Mouse (Mus musculus): ENCODE results near the gene Slc12a5.
A peak's percentile ranks its signal among the peaks of the same experiment; 100 is the strongest.

The Slc12a5 gene

DNA sequence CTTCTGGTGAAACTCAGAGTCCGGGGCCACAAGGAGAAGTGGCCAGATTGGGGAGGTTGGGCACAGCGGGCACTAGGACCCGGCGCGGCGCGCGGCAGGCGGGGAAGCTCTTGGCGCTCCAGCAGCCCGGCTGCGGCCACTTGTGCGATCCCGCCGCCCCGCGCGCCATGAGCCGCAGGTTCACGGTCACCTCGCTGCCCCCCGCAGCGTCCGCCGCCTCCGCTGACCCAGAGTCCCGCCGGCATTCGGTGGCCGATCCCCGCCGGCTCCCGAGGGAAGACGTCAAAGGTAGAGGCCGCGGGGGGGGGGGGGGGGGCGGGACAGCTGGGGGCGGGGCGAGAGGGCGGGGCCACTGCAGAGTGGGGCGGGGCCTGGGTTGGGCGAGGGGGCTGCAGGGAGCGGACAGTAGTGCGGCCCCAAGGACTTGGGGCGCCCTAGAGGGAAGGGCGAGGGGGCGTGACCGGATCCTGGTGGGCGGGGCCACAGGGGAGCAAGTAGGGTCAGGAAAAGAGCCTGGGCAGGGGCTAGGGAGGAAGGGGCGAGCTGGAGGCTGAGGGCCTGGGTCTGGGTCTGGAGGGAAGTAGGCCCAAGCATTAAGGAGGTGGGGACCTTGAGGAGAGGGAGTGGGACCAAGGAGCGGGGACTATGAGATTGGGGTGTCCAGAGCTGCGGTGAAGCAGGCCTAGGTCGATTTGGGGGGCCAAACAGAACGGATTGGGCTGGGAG is at the start of gene Slc12a5:
Gene Slc12a5, plus strand, starts transcription at position 87 of the 726 bp plus-strand sequence.
- DNase-seq (ENCODE audit: low spot score in 2 of 2): peak in 1 of 2 experiments; percentile 53

- DNase-seq (ENCODE audit: low spot score in 2 of 2): peak; percentile 88 to 96
Observed at GRCm38 (mm10) chr2:164911086-164912048, 49.2 kb upstream of the Slc12a5 start, which contains the start of gene Zfp335. Gene Zfp335 (minus strand): TSS chr2:164911757.

GRCm38 (mm10) chr2:164912151-164912550 is 48.5 kb upstream of the Slc12a5 start:
- no peak for DNase-seq (ENCODE audit: low spot score in 2 of 2)

DNA sequence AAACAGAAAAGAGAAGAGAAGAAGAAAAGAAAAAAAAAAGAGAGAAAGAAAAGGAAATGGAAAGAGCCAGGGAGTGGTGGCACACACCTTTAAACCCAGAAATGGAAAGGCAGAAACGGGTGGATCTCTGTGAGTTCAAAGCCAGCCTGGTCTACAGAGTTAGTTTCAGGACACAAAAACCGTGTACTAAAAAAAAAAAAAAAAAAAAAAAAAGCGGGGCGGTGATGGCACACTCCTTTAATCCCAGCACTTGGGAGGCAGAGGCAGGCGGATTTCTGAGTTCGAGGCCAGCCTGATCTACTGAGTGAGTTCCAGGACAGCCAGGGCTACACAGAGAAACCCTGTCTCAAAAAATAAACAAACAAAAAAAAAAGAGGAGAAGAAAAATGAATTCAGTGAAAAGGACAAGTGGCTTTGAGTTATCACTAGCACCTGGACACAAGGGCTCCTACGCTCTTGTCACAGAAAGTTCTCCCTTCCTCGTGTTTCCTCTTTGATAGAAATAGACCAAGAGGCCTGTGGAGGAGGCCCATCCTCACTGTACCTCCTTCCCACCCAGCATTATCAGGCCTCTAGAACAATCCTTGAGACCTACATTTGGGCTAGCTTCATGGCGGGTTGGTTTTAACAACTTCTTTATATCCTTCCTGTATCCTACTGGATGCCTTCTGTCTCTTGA is 47.7 kb upstream of the Slc12a5 start:
- no peak for DNase-seq (ENCODE audit: low spot score in 2 of 2)

- peak in 1 of 2 experiments; percentile 46 for DNase-seq (ENCODE audit: low spot score in 2 of 2)
Observed at GRCm38 (mm10) chr2:164913428-164913786, 47.2 kb upstream of the Slc12a5 start.

- DNase-seq (ENCODE audit: low spot score in 2 of 2): no peak
Observed at GRCm38 (mm10) chr2:164916820-164917219, 43.8 kb upstream of the Slc12a5 start.

DNA sequence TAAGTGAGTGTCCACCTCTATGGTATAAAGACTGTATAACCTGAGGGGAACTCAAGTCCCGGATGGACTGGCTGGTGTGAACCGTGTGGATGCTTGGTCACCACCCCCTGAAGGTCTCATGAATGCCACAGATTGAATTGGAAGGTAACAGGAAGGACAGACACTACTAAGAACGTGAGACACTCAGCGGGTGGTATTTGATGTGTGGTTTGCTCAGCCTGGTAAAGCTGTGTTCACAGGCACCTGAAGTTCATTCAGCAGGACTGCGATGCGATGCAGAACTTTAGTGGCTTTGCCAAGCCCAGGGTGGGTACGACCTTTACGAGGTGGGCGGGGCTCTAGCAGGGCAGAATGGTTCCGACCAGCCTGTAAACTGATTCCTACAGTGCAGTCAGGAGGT is 43.2 kb upstream of the Slc12a5 start:
- DNase-seq (ENCODE audit: low spot score in 2 of 2): no peak

GRCm38 (mm10) chr2:164918325-164918724 is 42.3 kb upstream of the Slc12a5 start:
- DNase-seq (ENCODE audit: low spot score in 2 of 2): no peak

- DNase-seq (ENCODE audit: low spot score in 2 of 2): no peak
Observed at GRCm38 (mm10) chr2:164921984-164922383, 38.6 kb upstream of the Slc12a5 start.

DNA sequence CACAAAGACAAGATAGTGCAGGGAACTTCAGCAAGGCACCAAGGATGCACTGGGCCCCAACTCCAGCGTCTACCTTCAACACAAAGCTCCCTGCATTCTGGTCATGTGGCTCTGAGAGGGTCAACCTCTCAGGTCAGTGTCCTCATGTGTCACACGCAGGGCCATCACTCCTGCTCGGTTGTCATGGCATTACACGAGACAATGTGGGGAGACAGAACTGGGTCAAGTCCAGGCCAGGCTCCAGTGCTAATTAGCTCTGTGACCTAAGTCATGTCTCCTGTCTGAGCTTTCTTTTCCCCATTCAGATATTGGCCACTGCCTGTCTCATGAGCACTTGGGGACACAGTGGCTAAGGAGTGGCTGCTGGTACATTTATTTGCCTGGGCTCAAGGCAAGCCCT is 37.3 kb upstream of the Slc12a5 start:
- DNase-seq (ENCODE audit: low spot score in 2 of 2): no peak

DNA sequence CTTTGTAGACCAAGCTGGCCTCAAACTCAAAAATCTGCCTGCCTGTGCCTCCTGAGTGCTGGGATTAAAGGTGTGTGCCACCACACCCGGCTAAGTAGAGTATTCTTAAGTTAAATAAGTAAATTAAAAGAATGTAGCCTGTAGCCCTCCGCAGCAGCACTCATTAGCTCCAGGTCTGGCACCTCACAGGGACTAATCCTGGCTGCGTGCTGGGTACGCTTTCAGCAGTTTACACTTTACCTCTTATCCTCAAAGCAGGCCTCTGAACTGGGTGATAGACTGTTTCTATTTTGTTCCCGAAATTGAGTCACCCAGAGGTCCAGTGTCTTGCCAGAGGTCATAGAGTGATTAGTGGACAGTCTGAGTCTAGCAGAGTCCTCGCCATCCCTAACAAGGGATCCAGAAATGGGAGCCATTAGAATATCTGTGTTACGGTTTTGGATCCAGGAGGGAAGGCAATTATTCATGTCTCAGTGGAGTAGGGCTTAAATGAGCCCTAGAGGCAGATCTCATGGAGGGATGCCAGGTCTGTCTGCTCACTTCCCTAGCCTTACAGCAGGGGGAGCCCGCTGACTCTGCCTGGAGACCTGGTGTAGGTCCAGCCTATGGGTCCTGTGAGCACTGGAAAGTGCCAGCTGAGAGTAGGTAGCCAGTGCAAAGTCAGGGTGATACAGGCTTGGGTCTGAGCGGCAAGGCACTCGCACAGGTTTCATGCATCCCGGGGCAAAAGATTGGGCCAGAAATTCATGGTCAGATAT is 36.3 kb upstream of the Slc12a5 start:
- DNase-seq (ENCODE audit: low spot score in 2 of 2): peak; percentile 76 to 83

DNA sequence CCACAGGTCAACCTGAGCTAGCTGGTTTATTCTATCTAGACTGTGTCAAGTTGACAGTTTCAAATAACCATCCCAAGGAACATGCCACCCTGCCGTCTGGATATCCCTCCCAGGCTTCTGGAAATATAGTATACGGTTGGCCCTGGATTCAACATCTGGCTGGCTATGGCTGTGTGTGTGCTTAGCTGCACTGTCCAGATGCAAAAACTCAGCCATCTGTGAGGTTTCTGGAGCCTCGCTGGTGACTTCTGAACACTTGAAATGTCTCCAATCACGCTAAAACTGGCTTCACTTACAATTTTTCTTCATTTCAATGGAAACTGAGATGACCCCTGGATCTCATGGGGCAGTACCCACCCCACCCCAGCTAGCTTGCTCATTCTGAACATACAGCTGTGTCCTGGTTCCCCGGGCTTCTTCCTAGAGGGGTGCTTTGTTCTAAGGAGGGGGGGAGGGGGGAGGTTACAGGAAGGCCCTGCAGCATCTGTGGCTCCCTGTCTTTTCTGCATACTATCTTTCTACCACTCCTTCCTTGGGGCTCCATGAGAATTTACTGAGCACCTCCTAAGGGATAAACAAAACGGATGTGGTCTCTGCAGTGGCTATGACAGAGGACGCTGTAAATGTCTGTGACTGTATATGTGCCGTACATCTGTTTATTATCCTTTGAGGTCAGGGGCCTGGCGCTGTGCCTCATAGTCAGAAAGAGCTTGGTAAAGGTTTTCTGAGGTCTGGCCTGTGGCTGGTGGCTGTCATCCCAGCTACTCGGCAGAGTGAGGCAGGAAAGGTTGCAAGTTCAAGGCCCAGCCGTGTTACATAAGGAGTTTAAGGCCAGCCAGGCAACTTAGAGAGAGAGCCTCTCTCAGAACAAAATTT is 29.7 kb upstream of the Slc12a5 start:
- DNase-seq (ENCODE audit: low spot score in 2 of 2): no peak

DNA sequence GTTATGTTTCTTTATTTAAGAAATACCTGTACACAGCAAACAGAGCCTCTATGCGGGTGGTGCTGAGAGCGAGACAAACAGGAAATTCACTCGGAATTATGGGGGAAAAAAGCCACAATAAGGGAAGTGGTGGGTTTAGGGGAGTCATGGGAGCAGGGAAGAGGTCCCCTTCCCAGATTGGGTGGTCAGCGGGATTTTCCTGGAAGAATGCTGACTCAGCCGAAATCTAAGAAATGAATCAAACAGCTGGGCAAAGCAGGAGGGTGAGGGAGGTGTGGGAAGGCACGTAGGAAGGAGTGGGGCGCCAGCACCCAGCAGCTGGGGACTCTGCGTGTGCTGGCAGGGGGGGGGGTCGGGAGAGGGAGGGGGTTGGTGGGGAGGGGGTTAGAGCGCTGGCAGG is 27.1 kb upstream of the Slc12a5 start:
- DNase-seq (ENCODE audit: low spot score in 2 of 2): no peak

GRCm38 (mm10) chr2:164935991-164936390 is 24.6 kb upstream of the Slc12a5 start:
- no peak for DNase-seq (ENCODE audit: low spot score in 2 of 2)

DNA sequence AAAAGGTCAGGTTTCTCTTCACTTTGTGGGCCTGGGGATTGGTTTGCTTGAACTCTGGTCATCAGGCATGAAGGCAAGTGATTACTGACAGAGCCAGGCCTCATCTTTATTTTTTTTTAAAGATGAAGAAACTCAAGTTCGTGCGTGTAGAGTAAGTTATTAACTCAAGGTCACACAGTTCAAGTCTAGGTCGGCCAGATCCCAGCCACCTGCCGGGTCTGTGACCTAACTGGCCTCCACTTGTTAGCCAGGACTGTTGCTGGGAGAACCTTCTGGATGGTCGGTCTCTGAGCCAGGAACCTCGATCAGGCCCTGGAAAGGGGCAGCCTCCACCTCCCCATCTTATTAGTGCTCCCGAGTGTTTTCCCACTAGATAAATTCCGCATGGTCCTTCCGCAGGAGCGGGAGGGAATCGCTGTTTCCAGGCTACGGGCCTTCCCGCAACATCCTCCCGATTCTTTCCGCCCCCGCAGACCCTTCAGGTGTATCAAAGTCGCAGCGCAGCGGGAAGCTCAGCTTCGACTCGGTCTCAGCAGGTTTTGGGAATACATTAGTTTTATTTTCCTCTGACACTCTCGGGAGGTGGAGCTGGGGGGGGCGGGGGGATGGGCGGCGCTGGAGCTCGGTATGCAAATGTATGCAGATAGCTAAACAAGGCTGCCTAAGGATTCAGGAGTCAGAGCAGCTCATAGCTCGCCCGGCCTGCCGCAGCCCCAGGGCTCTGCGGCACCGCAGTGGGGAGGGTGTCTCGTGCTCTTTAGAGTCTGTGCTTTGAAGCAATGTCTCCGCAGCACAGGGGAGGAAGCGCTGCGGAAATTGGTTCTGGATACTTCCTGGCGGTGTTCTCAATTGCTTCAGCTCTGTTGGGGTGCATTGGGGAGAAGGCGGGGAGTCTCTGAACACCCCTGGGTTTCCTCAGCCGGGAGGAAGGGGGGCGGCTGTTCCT is 22.2 kb upstream of the Slc12a5 start:
- DNase-seq (ENCODE audit: low spot score in 2 of 2): no peak

GRCm38 (mm10) chr2:164939106-164939505 is 21.5 kb upstream of the Slc12a5 start:
- no peak for DNase-seq (ENCODE audit: low spot score in 2 of 2)

- DNase-seq (ENCODE audit: low spot score in 2 of 2): no peak
Observed at GRCm38 (mm10) chr2:164940140-164940830, 20.3 kb upstream of the Slc12a5 start, which contains the start of gene Mmp9. Gene Mmp9 (plus strand): TSS chr2:164940780.

GRCm38 (mm10) chr2:164942692-164943290 is 17.8 kb upstream of the Slc12a5 start:
- no peak for DNase-seq (ENCODE audit: low spot score in 2 of 2)

Measured in urinary bladder, adult 18-20 months (tissue).